Mouse (Mus musculus) hindbrain, embryonic 11.5 days (tissue): ENCODE results near the gene Gm49368. TPM values are rescaled to one million over a fixed set of nuclear protein-coding genes. Genes with fewer than 3 reads are reported as not detected.
"Not testable (repeated sequence)": the region's sequence is repeated elsewhere in the genome, so short reads cannot be mapped to it uniquely, and the experiment has no call there.

Experiments
- ATAC-seq: fragments of 200-750 bp; cut with Nextera tagmentation; 2 replicates; pipeline ENCODE4 v1.8.0; 2017; ENCODE audit warnings: mild to moderate bottlenecking, moderate TSS enrichment, moderate library complexity; ENCODE audit not compliant: low FRiP score
- DNase-seq: peaks from one replicate; pipeline ENCODE4 v3.0.0-alpha.2; 2015; ENCODE audit warnings: low spot score
- H3K27ac ChIP-seq: fragments of 300-500 bp; sonication (generic); 2 replicates; pipeline ENCODE4 v1.5.1; 2014; ENCODE audit warnings: mild to moderate bottlenecking, low read depth, low read length
- H3K27me3 ChIP-seq: fragments of 300-500 bp; sonication (generic); 2 replicates; pipeline ENCODE4 v1.6.1; 2014; ENCODE audit warnings: mild to moderate bottlenecking, low read length, moderate library complexity, mixed read lengths; ENCODE audit not compliant: control insufficient read depth, insufficient read depth
- H3K36me3 ChIP-seq: fragments of 300-500 bp; sonication (generic); 2 replicates; pipeline ENCODE4 v1.6.1; 2014; ENCODE audit warnings: mild to moderate bottlenecking, low read length, moderate library complexity, mixed read lengths; ENCODE audit not compliant: control insufficient read depth, insufficient read depth
- H3K4me1 ChIP-seq: fragments of 300-500 bp; sonication (generic); replicated peaks from 2 replicates; pipeline ENCODE4 v1.6.1; 2014; ENCODE audit warnings: low read length, mixed read lengths; ENCODE audit not compliant: control insufficient read depth, insufficient read depth
- H3K4me2 ChIP-seq: fragments of 300-500 bp; sonication (generic); replicated peaks from 2 replicates; pipeline ENCODE4 v1.6.1; 2014; ENCODE audit warnings: mild to moderate bottlenecking, low read depth, low read length
- H3K4me3 ChIP-seq: fragments of 300-500 bp; sonication (generic); 2 replicates; pipeline ENCODE4 v1.5.1; 2014; ENCODE audit warnings: low read depth, low read length
- H3K9ac ChIP-seq: fragments of 300-500 bp; sonication (generic); 2 replicates; pipeline ENCODE4 v1.6.1; 2014; ENCODE audit warnings: low read depth, low read length
- H3K9me3 ChIP-seq: fragments of 300-500 bp; sonication (generic); 2 replicates; pipeline ENCODE4 v1.6.1; 2016; ENCODE audit warnings: low read length; ENCODE audit not compliant: control insufficient read depth
- WGBS: fragments of 180-500 bp; shearing (Covaris S2); extraction: QIAGEN DNeasy Blood & Tissue Kit; methylation state at CpG from one replicate; pipeline ENCODE4 v1.1.7; 2014; 5-methylcytosine and 5-hydroxymethylcytosine counted together
- polyA plus RNA-seq: library from polyadenylated mRNA; unstranded; fragments of >200 nt; fragmentation: Nextera tagmentation; extraction: Ambion mirVana; gene quantifications from 2 replicates; pipeline ENCODE4 v1.2.1, GENCODE M21; 2014

Gm49368 gene
- not detected in 2 replicates for polyA plus RNA-seq

DNA sequence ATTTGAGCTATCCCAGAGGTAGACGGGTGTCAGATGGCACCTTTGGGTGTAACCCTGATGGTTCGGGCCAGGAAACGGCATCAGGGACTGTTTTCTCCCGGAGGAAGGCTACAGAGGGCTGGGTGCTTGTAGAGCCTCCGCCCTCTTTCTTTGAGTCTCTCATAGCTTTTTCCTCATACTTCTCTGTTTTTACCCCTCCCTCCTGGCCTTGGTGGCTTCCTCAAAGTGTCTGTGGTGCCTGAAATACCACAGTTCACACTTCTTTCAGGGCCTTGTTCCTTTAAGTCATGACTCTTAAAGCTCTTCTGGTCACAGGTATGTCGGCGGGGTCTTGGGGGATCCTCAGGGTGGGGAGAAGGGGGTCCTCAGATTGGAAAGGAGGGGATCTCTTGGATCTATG lies at the start of gene Gm49368, which contains the start of gene Itgam:
Gene Gm49368, plus strand, starts transcription at position 228 of the 400 bp plus-strand sequence.
Gene Itgam, plus strand, starts transcription at position 185 of the 400 bp plus-strand sequence.
- Histone ChIP-seq H3K36me3 (no peaks in the 10 kb centered on the region), H3K27ac (no peak within 1 kb of the TSS), H3K4me3 (no peak within 1 kb of the TSS), H3K4me2 (no peak within 1 kb of the TSS), H3K27me3 (no peaks in the 10 kb centered on the region), H3K4me1 (no peaks in the 10 kb centered on the region), H3K9me3 (no peaks in the 10 kb centered on the region), H3K9ac (no peak within 1 kb of the TSS)
- ATAC-seq (no peak), DNase-seq (no peak)
- WGBS, result 92% methylated on average over 7 of the region's 7 CpGs

DNA sequence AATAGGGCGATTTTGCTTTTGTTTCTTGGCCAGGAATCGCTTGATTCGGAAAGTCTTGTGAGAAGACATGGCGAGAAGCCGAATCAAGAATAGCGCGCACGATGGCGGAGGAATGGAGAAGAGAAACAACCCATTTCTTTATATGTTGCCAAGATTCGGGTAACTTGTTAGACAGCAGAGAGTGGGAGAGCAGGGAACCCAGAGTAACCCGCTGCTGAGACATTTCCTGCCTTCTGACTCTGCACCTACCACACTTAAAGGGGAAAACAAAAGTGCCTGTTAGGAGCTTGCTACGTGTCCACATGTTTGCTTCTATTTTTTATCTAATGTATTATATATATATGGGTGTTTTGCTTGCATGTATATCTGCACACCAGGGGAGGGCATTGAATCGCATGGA lies 49.4 kb upstream of the Gm49368 start:
- 93% methylated on average over 13 of the region's 13 CpGs for WGBS
- Histone ChIP-seq H3K9me3 (no peaks in the 10 kb centered on the region), H3K4me2 (no peak overlapping the region), H3K27me3 (no peaks in the 10 kb centered on the region), H3K9ac (no peak overlapping the region), H3K4me3 (no peak overlapping the region), H3K27ac (no peak overlapping the region), H3K4me1 (no peaks in the 10 kb centered on the region), H3K36me3 (no peaks in the 10 kb centered on the region)
- no peak for ATAC-seq
- no peak for DNase-seq

- not testable (repeated sequence) for H3K4me2 ChIP-seq, H3K9me3 ChIP-seq, ATAC-seq, H3K9ac ChIP-seq, H3K27me3 ChIP-seq, H3K36me3 ChIP-seq, H3K27ac ChIP-seq, DNase-seq, H3K4me1 ChIP-seq, H3K4me3 ChIP-seq
- 82% methylated on average over 5 of the region's 5 CpGs for WGBS
Measured at GRCm38 (mm10) chr7:128016134-128016533, 46.3 kb upstream of the Gm49368 start.

DNA sequence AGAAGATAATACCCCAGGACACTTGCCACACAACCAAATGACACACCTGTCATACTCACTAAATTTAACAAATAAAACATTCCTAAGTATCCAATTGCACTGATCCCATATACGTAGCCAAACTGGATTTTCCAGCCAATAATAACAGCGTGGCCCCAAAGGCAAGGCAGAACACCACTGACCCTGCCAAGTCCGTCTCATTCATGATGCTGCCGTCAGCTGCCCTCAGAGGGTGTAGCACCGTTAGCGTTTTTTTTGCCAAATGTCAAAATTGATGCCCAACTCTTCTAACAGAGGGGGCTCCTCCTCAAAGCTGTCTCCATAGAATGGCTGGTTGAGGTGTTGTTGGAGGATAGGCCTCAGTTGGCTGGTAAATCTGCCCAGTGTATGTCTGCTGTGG lies 45.8 kb upstream of the Gm49368 start:
- DNase-seq (no peak), ATAC-seq (no peak)
- Histone ChIP-seq H3K36me3 (no peaks in the 10 kb centered on the region), H3K27ac (no peak overlapping the region), H3K27me3 (no peaks in the 10 kb centered on the region), H3K4me2 (no peak overlapping the region), H3K4me3 (no peak overlapping the region), H3K4me1 (no peaks in the 10 kb centered on the region), H3K9ac (no peak overlapping the region), H3K9me3 (no peaks in the 10 kb centered on the region)
- WGBS, result 87% methylated on average over 6 of the region's 6 CpGs

GRCm38 (mm10) chr7:128018275-128018674 lies 44.2 kb upstream of the Gm49368 start:
- 88% methylated on average over 3 of the region's 3 CpGs for WGBS
- Histone ChIP-seq H3K9me3 (no peaks in the 10 kb centered on the region), H3K27me3 (no peaks in the 10 kb centered on the region), H3K36me3 (no peaks in the 10 kb centered on the region), H3K4me1 (no peaks in the 10 kb centered on the region), H3K27ac (no peak overlapping the region), H3K4me3 (no peak overlapping the region), H3K4me2 (no peak overlapping the region), H3K9ac (no peak overlapping the region)
- DNase-seq (no peak), ATAC-seq (no peak)

DNA sequence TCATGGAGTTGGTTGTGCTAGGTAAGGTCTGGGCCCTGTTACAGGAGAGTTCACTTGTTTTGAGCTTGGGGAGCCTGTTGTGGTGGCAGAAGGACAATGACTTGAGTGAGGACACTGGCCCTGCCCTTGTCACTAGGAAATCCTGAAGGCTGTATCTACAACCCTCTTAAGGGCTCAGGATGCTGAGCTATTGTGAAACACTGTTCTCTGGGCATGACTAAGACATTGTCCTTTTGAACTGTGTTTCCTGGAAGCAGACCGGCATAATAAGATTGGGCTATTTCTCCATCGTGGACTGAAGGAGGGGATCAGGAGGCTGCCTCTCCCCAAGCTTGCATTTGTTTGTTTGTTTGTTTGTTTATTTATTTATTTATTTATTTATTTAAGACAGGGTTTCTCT lies 43.3 kb upstream of the Gm49368 start:
- Histone ChIP-seq H3K4me3 (no peak overlapping the region), H3K27ac (no peak overlapping the region), H3K4me2 (no peak overlapping the region), H3K4me1 (no peaks in the 10 kb centered on the region), H3K36me3 (no peaks in the 10 kb centered on the region), H3K9ac (no peak overlapping the region), H3K9me3 (no peaks in the 10 kb centered on the region), H3K27me3 (no peaks in the 10 kb centered on the region)
- WGBS, result 93% methylated on average over 2 of the region's 2 CpGs
- DNase-seq (no peak), ATAC-seq (no peak)

GRCm38 (mm10) chr7:128022974-128023373 lies 39.5 kb upstream of the Gm49368 start:
- DNase-seq, result peak; percentile 30
- no peak overlapping the region for H3K4me3 ChIP-seq
- no peak overlapping the region for H3K9ac ChIP-seq
- H3K27ac ChIP-seq, result no peak overlapping the region
- ATAC-seq, result no peak
- no peak overlapping the region for H3K4me2 ChIP-seq
- no peaks in the 10 kb centered on the region for H3K4me1 ChIP-seq
- H3K9me3 ChIP-seq, result no peaks in the 10 kb centered on the region
- no peaks in the 10 kb centered on the region for H3K36me3 ChIP-seq
- 67% methylated on average over 8 of the region's 8 CpGs for WGBS
- no peaks in the 10 kb centered on the region for H3K27me3 ChIP-seq

DNA sequence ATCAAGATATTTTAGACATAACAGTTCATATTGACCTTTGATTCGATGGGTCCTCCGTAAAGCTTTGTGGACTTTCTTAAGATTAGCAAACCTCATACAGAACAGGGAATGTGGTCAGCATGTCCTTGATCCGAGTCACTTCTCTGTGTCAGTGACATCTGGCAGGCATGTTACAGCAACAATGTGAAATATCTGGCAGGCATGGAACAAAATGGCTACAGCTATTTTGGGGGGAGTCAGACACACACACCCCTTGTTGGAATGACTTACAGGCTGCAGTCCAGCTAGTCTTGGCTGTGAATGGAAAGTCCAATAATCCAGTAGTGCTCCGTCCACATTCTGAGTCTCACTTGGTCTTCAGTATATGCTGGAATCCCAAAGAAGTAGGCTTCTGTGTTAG lies 38.9 kb upstream of the Gm49368 start:
- H3K27ac ChIP-seq, result no peak overlapping the region
- H3K4me1 ChIP-seq, result no peaks in the 10 kb centered on the region
- no peak overlapping the region for H3K4me3 ChIP-seq
- DNase-seq, result no peak
- H3K9ac ChIP-seq, result no peak overlapping the region
- ATAC-seq, result no peak
- H3K36me3 ChIP-seq, result no peaks in the 10 kb centered on the region
- H3K27me3 ChIP-seq, result no peaks in the 10 kb centered on the region
- 94% methylated on average over 4 of the region's 4 CpGs for WGBS
- no peaks in the 10 kb centered on the region for H3K9me3 ChIP-seq
- no peak overlapping the region for H3K4me2 ChIP-seq

DNA sequence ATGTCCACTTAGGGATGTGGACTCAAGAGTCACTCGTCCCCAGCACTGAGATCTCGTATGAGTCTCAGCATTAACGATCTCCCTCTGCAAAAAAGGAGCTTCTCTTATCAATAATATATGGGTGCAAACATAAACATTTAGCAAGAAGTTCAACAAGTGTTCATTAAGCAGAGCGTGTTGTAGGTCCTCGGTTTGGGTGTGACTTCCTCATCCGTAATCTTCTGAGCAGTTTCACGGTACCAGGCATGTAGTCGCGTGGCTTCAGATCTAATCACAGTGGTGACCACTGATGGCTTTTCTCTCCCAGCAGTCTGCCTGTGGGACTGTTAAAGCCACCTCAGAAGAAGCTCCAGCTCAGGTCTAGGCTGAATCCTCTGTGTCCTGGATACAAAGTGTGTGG lies 38.1 kb upstream of the Gm49368 start:
- no peak overlapping the region for H3K4me2 ChIP-seq
- no peak overlapping the region for H3K4me3 ChIP-seq
- H3K9ac ChIP-seq, result no peak overlapping the region
- DNase-seq, result no peak
- no peaks in the 10 kb centered on the region for H3K27me3 ChIP-seq
- WGBS, result 95% methylated on average over 9 of the region's 9 CpGs
- no peak overlapping the region for H3K27ac ChIP-seq
- no peak for ATAC-seq
- H3K4me1 ChIP-seq, result no peaks in the 10 kb centered on the region
- H3K36me3 ChIP-seq, result no peaks in the 10 kb centered on the region
- no peaks in the 10 kb centered on the region for H3K9me3 ChIP-seq
